Mouse (Mus musculus): Measurements from ENCODE around the gene Ppp4r1. TPM values are rescaled to one million over a fixed set of nuclear protein-coding genes. Genes with fewer than 3 reads are reported as not detected.

Ppp4r1 gene
- total and polyA plus RNA-seq, 2 experiments from 2014 or later, result 24.9 to 48.6 TPM

- whole genome bisulfite sequencing, result 88% methylated on average over 2 of the region's 2 CpGs
- Histone ChIP-seq H3K4me3 (ENCODE audit: low read length) (no peak overlapping the region), H3K9me3 (ENCODE audit: low read length) (no peaks in the 10 kb centered on the region), H3K4me1 (ENCODE audit: insufficient read depth, low read length) (peaks cover 9% of the 10 kb centered on the region; the same call in 1 of the 2 replicates), H3K27me3 (ENCODE audit: insufficient read depth, low read length) (no peaks in the 10 kb centered on the region), H3K36me3 (ENCODE audit: insufficient read depth, low read length) (no peaks in the 10 kb centered on the region), H3K4me2 (ENCODE audit: low read depth, low read length) (no peak overlapping the region), H3K9ac (replicated peaks; ENCODE audit: low read length) (no peak overlapping the region), H3K27ac (no peak overlapping the region)
- no peak for TF ChIP-seq CTCF (IDR thresholded peaks at IDR 0.05; ENCODE audit: low read depth)
- ATAC-seq (no peak), DNase-seq (ENCODE audit: low spot score) (no peak)
Measured at GRCm38 (mm10) chr17:65780970-65781369, 1.4 kb upstream of the Ppp4r1 start.

- Histone ChIP-seq H3K27me3 (ENCODE audit: insufficient read depth, low read length) (no peaks in the 10 kb centered on the region), H3K27ac (peak overlapping the region; percentile 99), H3K4me3 (ENCODE audit: low read length) (peak overlapping the region; percentile 77), H3K4me2 (ENCODE audit: low read depth, low read length) (peak overlapping the region; percentile 73), H3K36me3 (ENCODE audit: insufficient read depth, low read length) (no peaks in the 10 kb centered on the region), H3K9ac (replicated peaks; ENCODE audit: low read length) (peak overlapping the region; percentile 97), H3K9me3 (ENCODE audit: low read length) (no peaks in the 10 kb centered on the region), H3K4me1 (ENCODE audit: insufficient read depth, low read length) (peaks cover 9% of the 10 kb centered on the region; the same call in 1 of the 2 replicates)
- TF ChIP-seq CTCF (IDR thresholded peaks at IDR 0.05; ENCODE audit: low read depth), result no peak
- peak; percentile 93 for DNase-seq (ENCODE audit: low spot score)
- WGBS, result 1% methylated on average over 68 of the region's 135 CpGs
- peak; percentile 72 for ATAC-seq
Measured at GRCm38 (mm10) chr17:65783182-65784161, 1.1 kb downstream of the Ppp4r1 start.

DNA sequence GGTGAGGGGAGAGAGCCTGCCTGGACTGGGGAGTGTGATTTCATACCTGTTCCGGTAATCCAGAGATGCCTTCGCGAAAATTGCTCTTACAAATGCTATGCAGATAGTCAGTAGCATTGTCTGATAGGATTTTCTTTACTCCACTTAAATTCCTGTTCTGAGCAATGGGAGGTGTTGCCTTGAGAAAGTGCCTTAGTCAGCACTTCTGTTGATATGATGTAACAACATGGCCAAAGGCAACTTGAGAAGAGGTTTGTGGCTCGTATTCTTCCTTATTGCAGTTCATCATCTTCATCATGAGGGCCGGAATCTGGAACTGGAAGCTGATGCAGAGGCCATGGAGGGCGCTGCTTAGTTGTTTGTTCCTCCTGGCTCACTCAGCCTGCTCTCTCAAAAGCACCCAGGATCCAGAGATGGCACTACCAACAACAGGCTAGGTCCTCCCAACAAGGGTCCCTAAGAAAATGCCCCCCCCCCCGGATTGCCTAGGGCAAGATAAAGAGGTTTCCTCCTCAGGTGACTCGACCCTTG is 2.3 kb downstream of the Ppp4r1 start:
- Histone ChIP-seq H3K9me3 (ENCODE audit: low read length) (no peaks in the 10 kb centered on the region), H3K27ac (no peak overlapping the region), H3K9ac (replicated peaks; ENCODE audit: low read length) (peak overlapping the region; percentile 40; the same call in 1 of the 2 replicates), H3K27me3 (ENCODE audit: insufficient read depth, low read length) (no peaks in the 10 kb centered on the region), H3K4me2 (ENCODE audit: low read depth, low read length) (peak overlapping the region; percentile 54), H3K36me3 (ENCODE audit: insufficient read depth, low read length) (no peaks in the 10 kb centered on the region), H3K4me1 (ENCODE audit: insufficient read depth, low read length) (peaks cover 9% of the 10 kb centered on the region; the same call in 1 of the 2 replicates), H3K4me3 (ENCODE audit: low read length) (peak overlapping the region; percentile 77)
- no peak for TF ChIP-seq CTCF (IDR thresholded peaks at IDR 0.05; ENCODE audit: low read depth)
- WGBS, result 64% methylated on average over 8 of the region's 8 CpGs
- DNase-seq (ENCODE audit: low spot score), result no peak
- ATAC-seq, result no peak

DNA sequence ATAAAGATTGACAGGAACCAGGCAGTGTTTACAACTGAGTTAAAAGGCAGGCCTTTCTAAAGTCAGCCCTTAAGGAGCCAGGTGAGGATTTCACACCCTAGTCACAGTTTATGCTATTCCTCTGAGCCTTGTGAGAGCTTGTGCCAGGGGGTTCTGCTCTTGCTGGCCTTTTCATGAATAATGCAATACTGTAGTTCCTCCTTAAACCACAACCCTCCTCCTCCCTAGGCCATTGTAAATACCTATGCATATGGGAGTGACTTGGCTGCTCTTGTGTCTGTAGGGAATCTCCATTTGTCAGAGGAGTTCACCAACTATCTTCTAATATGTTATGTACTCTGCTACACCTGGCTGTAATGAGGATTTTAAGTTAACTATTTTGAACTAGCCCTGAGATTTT is 3.3 kb downstream of the Ppp4r1 start:
- H3K9me3 ChIP-seq (ENCODE audit: low read length), result no peaks in the 10 kb centered on the region
- TF ChIP-seq CTCF (IDR thresholded peaks at IDR 0.05; ENCODE audit: low read depth), result no peak
- ATAC-seq (no peak), DNase-seq (ENCODE audit: low spot score) (no peak)
- no peak overlapping the region for H3K27ac ChIP-seq
- no peaks in the 10 kb centered on the region for H3K27me3 ChIP-seq (ENCODE audit: insufficient read depth, low read length)
- H3K9ac ChIP-seq (replicated peaks; ENCODE audit: low read length), result no peak overlapping the region
- H3K36me3 ChIP-seq (ENCODE audit: insufficient read depth, low read length), result no peaks in the 10 kb centered on the region
- H3K4me3 ChIP-seq (ENCODE audit: low read length), result no peak overlapping the region
- H3K4me1 ChIP-seq (ENCODE audit: insufficient read depth, low read length), result peaks cover 9% of the 10 kb centered on the region; the same call in 1 of the 2 replicates
- no peak overlapping the region for H3K4me2 ChIP-seq (ENCODE audit: low read depth, low read length)

GRCm38 (mm10) chr17:65786225-65786624 is 3.9 kb downstream of the Ppp4r1 start:
- H3K27ac ChIP-seq, result no peak overlapping the region
- H3K36me3 ChIP-seq (ENCODE audit: insufficient read depth, low read length), result no peaks in the 10 kb centered on the region
- peaks cover 9% of the 10 kb centered on the region; the same call in 1 of the 2 replicates for H3K4me1 ChIP-seq (ENCODE audit: insufficient read depth, low read length)
- no peak overlapping the region for H3K4me2 ChIP-seq (ENCODE audit: low read depth, low read length)
- TF ChIP-seq CTCF (IDR thresholded peaks at IDR 0.05; ENCODE audit: low read depth), result peak; percentile 52
- no peak overlapping the region for H3K9ac ChIP-seq (replicated peaks; ENCODE audit: low read length)
- 80% methylated on average over 7 of the region's 7 CpGs for WGBS
- H3K9me3 ChIP-seq (ENCODE audit: low read length), result no peaks in the 10 kb centered on the region
- DNase-seq (ENCODE audit: low spot score) (no peak), ATAC-seq (no peak)
- H3K4me3 ChIP-seq (ENCODE audit: low read length), result no peak overlapping the region
- H3K27me3 ChIP-seq (ENCODE audit: insufficient read depth, low read length), result no peaks in the 10 kb centered on the region

DNA sequence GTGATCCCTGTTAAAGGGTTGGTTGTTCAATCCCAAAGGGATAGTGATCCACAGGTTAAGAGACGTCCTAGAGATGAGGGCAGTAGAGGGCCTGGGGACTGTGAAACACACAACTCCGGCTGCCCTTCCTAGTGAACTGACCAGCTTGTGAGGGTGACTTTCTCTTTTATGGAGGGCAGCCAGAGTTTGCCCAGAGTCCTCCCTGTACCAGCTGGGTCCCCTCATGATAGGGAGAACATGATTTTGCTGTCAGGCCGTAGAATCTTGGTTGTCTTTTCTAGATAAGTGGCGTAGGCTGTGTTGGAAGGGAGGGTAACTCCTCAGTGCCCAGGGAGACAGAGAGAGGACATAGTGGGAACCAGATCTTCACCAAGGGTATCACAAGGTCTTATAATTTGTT is 4.9 kb downstream of the Ppp4r1 start:
- H3K27ac ChIP-seq, result no peak overlapping the region
- TF ChIP-seq CTCF (IDR thresholded peaks at IDR 0.05; ENCODE audit: low read depth), result no peak
- DNase-seq (ENCODE audit: low spot score) (no peak), ATAC-seq (no peak)
- H3K9me3 ChIP-seq (ENCODE audit: low read length), result no peaks in the 10 kb centered on the region
- H3K4me2 ChIP-seq (ENCODE audit: low read depth, low read length), result no peak overlapping the region
- H3K4me1 ChIP-seq (ENCODE audit: insufficient read depth, low read length), result peaks cover 9% of the 10 kb centered on the region; the same call in 1 of the 2 replicates
- H3K9ac ChIP-seq (replicated peaks; ENCODE audit: low read length), result no peak overlapping the region
- H3K4me3 ChIP-seq (ENCODE audit: low read length), result no peak overlapping the region
- WGBS, result 87% methylated on average over 4 of the region's 4 CpGs
- no peaks in the 10 kb centered on the region for H3K27me3 ChIP-seq (ENCODE audit: insufficient read depth, low read length)
- H3K36me3 ChIP-seq (ENCODE audit: insufficient read depth, low read length), result no peaks in the 10 kb centered on the region

Measured in hindbrain, postnatal 0 days (tissue).